Mouse (Mus musculus): Measurements from ENCODE around the gene Zbtb8b.
"Not testable (repeated sequence)": the region's sequence is repeated elsewhere in the genome, so short reads cannot be mapped to it uniquely, and the experiment has no call there.

Gene Zbtb8b

GRCm38 (mm10) chr4:129416478-129416877, 24.2 kb downstream of the Zbtb8b start:
- DNase-seq (ENCODE audit: low read depth, low spot score), result no peak

GRCm38 (mm10) chr4:129415892-129416291, 24.8 kb downstream of the Zbtb8b start:
- DNase-seq (ENCODE audit: low read depth, low spot score), result no peak

- DNase-seq (ENCODE audit: low read depth, low spot score), result no peak
Observed at GRCm38 (mm10) chr4:129410991-129411390, 29.7 kb downstream of the Zbtb8b start.

GRCm38 (mm10) chr4:129410532-129410931, 30.1 kb downstream of the Zbtb8b start:
- DNase-seq (ENCODE audit: low read depth, low spot score), result not testable (repeated sequence)

GRCm38 (mm10) chr4:129406447-129406846, 34.2 kb downstream of the Zbtb8b start:
- DNase-seq (ENCODE audit: low read depth, low spot score), result peak; percentile 71

GRCm38 (mm10) chr4:129399813-129400212, 40.8 kb downstream of the Zbtb8b start:
- no peak for DNase-seq (ENCODE audit: low read depth, low spot score)

- no peak for DNase-seq (ENCODE audit: low read depth, low spot score)
Observed at GRCm38 (mm10) chr4:129396960-129397359, 43.7 kb downstream of the Zbtb8b start.

- DNase-seq (ENCODE audit: low read depth, low spot score), result peak; percentile 89
Observed at GRCm38 (mm10) chr4:129394089-129394870, 46.4 kb downstream of the Zbtb8b start.

GRCm38 (mm10) chr4:129390936-129391557, 49.6 kb downstream of the Zbtb8b start:
- no peak for DNase-seq (ENCODE audit: low read depth, low spot score)

- no peak for DNase-seq (ENCODE audit: low read depth, low spot score)
Observed at GRCm38 (mm10) chr4:129390216-129390743, 50.4 kb downstream of the Zbtb8b start.

- no peak for DNase-seq (ENCODE audit: low read depth, low spot score)
Observed at GRCm38 (mm10) chr4:129388404-129388803, 52.2 kb downstream of the Zbtb8b start.

- no peak for DNase-seq (ENCODE audit: low read depth, low spot score)
Observed at GRCm38 (mm10) chr4:129386989-129387388, 53.7 kb downstream of the Zbtb8b start.

GRCm38 (mm10) chr4:129386269-129386946, 54.2 kb downstream of the Zbtb8b start:
- no peak for DNase-seq (ENCODE audit: low read depth, low spot score)

GRCm38 (mm10) chr4:129385685-129386084, 55.0 kb downstream of the Zbtb8b start:
- DNase-seq (ENCODE audit: low read depth, low spot score), result no peak

GRCm38 (mm10) chr4:129384440-129384839, 56.2 kb downstream of the Zbtb8b start:
- no peak for DNase-seq (ENCODE audit: low read depth, low spot score)

- DNase-seq (ENCODE audit: low read depth, low spot score), result no peak
Observed at GRCm38 (mm10) chr4:129383586-129383985, 57.1 kb downstream of the Zbtb8b start.

GRCm38 (mm10) chr4:129382488-129382887, 58.2 kb downstream of the Zbtb8b start:
- no peak for DNase-seq (ENCODE audit: low read depth, low spot score)

GRCm38 (mm10) chr4:129382029-129382428, 58.6 kb downstream of the Zbtb8b start:
- DNase-seq (ENCODE audit: low read depth, low spot score), result peak; percentile 95

GRCm38 (mm10) chr4:129381148-129381547, 59.5 kb downstream of the Zbtb8b start:
- DNase-seq (ENCODE audit: low read depth, low spot score), result peak; percentile 93

GRCm38 (mm10) chr4:129379805-129380204, 60.8 kb downstream of the Zbtb8b start:
- no peak for DNase-seq (ENCODE audit: low read depth, low spot score)

- DNase-seq (ENCODE audit: low read depth, low spot score), result peak; percentile 66
Observed at GRCm38 (mm10) chr4:129377601-129378390, 62.9 kb downstream of the Zbtb8b start, which contains the start of gene Zbtb8a. Zbtb8a (minus strand) TSS chr4:129378116.
